ENCODE assay signal across 8 mouse cellular contexts in the genomic region with DNA sequence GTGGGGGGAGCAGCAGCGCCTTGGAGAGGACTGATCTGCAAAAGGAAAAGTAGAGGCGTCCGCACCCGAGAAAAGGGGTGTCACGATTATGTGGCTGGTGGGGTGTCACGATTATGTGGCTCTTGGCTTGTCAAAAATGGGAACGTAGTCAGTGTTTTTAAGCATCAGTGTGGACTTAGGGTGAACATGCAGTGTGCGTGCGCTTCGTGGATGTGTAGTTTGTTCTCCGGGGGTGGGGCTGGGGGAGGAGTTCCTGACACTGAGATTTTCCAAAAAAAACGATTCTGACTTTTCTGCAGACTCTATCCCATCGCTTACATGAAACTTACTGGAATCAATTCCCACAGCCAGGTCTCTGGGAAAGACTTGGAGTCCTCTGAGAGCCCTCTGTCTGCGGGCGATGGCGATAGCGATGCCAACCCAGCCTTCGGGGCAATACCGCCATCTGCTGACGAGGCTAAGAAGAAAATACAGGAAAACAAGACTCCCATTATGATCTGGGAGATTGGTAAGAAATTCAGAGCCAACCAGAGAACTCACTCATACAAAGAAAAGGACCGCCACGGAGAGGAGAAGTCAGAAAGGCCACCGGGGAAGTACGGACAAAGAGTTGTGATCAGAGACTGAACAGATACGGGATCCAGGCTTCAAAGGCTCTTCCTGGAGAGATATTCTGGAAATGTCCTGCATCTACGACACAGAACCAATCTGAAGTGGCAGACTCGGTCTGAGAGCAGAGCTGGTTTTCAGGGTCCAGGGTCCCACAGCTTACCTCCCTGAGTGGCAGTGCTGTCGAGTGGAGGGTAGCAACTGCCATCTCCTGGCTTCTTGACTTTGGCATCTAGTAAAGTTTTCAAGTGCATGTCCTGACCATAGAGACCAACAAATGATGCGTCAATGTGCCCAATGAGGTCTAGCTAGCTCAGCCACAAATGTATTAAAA. TPM values are rescaled to one million over a fixed set of nuclear protein-coding genes. Genes with fewer than 3 reads are reported as not detected.
A peak's percentile ranks its signal among the peaks of the same experiment; 100 is the strongest.
DNase-seq lines count a peak whose midpoint lies in the region; ATAC-seq and TF ChIP-seq lines count a peak whose summit lies in the region.

No protein-coding gene starts in this region.

- H3K4me1 ChIP-seq in forebrain, embryonic 12.5 days, result no peaks in the 10 kb centered on the region
- H3K4me1 ChIP-seq in heart, postnatal 0 days (ENCODE audit: control insufficient read depth, insufficient read depth), result peaks cover 12% of the 10 kb centered on the region
- H3K4me1 ChIP-seq in liver, embryonic 13.5 days (replicated peaks), result peaks cover 76% of the 10 kb centered on the region
- no peaks in the 10 kb centered on the region for H3K4me1 ChIP-seq in neural tube, embryonic 11.5 days (ENCODE audit: control insufficient read depth, insufficient read depth, low read length)
- no peaks in the 10 kb centered on the region for H3K4me1 ChIP-seq in stomach, postnatal 0 days (replicated peaks; ENCODE audit: control insufficient read depth, insufficient read depth)

- no peak overlapping the region for H3K9ac ChIP-seq in forebrain, embryonic 12.5 days
- H3K9ac ChIP-seq in heart, postnatal 0 days (replicated peaks; ENCODE audit: low read depth, low read length), result no peak overlapping the region
- H3K9ac ChIP-seq in liver, embryonic 13.5 days, result peak overlapping the region; percentile 88
- H3K9ac ChIP-seq in neural tube, embryonic 11.5 days (ENCODE audit: low read length), result no peak overlapping the region
- no peak overlapping the region for H3K9ac ChIP-seq in stomach, postnatal 0 days (ENCODE audit: low read length)

- TF ChIP-seq CTCF in heart, postnatal 0 days (IDR thresholded peaks at IDR 0.05; ENCODE audit: low read depth), result peak; percentile 93
- peak; percentile 98 for TF ChIP-seq CTCF in stomach, postnatal 0 days (IDR thresholded peaks at IDR 0.05; ENCODE audit: low read depth)

- H3K27me3 ChIP-seq in forebrain, embryonic 12.5 days, result no peaks in the 10 kb centered on the region; the same call in 1 of the 2 replicates
- H3K27me3 ChIP-seq in heart, postnatal 0 days (ENCODE audit: control insufficient read depth, insufficient read depth, low read length), result no peaks in the 10 kb centered on the region
- no peaks in the 10 kb centered on the region for H3K27me3 ChIP-seq in liver, embryonic 13.5 days
- no peaks in the 10 kb centered on the region for H3K27me3 ChIP-seq in neural tube, embryonic 11.5 days (ENCODE audit: control insufficient read depth, insufficient read depth, low read length)
- no peaks in the 10 kb centered on the region for H3K27me3 ChIP-seq in stomach, postnatal 0 days (ENCODE audit: control insufficient read depth, insufficient read depth, low read length)

- no peak overlapping the region for H3K27ac ChIP-seq in forebrain, embryonic 12.5 days
- no peak overlapping the region for H3K27ac ChIP-seq in heart, postnatal 0 days (ENCODE audit: low read depth)
- H3K27ac ChIP-seq in liver, embryonic 13.5 days, result peak overlapping the region; percentile 97
- H3K27ac ChIP-seq in neural tube, embryonic 11.5 days (ENCODE audit: low read depth, low read length), result no peak overlapping the region
- no peak overlapping the region for H3K27ac ChIP-seq in stomach, postnatal 0 days (replicated peaks)

- H3K4me3 ChIP-seq in forebrain, embryonic 12.5 days (replicated peaks), result no peak overlapping the region
- H3K4me3 ChIP-seq in heart, postnatal 0 days (ENCODE audit: low read depth, low read length), result no peak overlapping the region
- peak overlapping the region; percentile 71 for H3K4me3 ChIP-seq in liver, embryonic 13.5 days (replicated peaks)
- H3K4me3 ChIP-seq in neural tube, embryonic 11.5 days (ENCODE audit: low read depth, low read length), result no peak overlapping the region
- H3K4me3 ChIP-seq in stomach, postnatal 0 days (ENCODE audit: low read depth, low read length), result no peak overlapping the region

- peak; percentile 90 for DNase-seq in ES-CJ7 (ENCODE audit: low read depth, low spot score)
- peak; percentile 68 for DNase-seq in heart, postnatal 0 days (ENCODE audit: low spot score)
- peak; percentile 57 to 84 for DNase-seq in kidney, postnatal 36 days
- peak; percentile 79 for DNase-seq in liver, embryonic 13.5 days
- peak; percentile 83 for DNase-seq in neural tube, embryonic 11.5 days (ENCODE audit: low spot score)
- DNase-seq in stomach, postnatal 0 days (ENCODE audit: low spot score), result peak; percentile 81

- ATAC-seq in cerebellum, adult (ENCODE audit: insufficient number of reproducible peaks, low FRiP score, low TSS enrichment), result peak; percentile 80
- ATAC-seq in forebrain, embryonic 12.5 days (ENCODE audit: low FRiP score), result peak; percentile 86
- no peak for ATAC-seq in heart, postnatal 0 days (ENCODE audit: insufficient read depth, low read depth)
- ATAC-seq in liver, embryonic 13.5 days (ENCODE audit: low read depth), result no peak
- ATAC-seq in neural tube, embryonic 11.5 days (ENCODE audit: insufficient read depth, low FRiP score, low TSS enrichment), result peak; percentile 80
- ATAC-seq in stomach, postnatal 0 days (ENCODE audit: low FRiP score, low TSS enrichment), result peak; percentile 64

- H3K4me2 ChIP-seq in forebrain, embryonic 12.5 days, result peak overlapping the region; percentile 34
- 0 out of 2 replicates have a peak overlapping the region, but pooled peaks have one; percentile 2 for H3K4me2 ChIP-seq in heart, postnatal 0 days (ENCODE audit: low read depth, low read length)
- peak overlapping the region; percentile 86 for H3K4me2 ChIP-seq in liver, embryonic 13.5 days
- H3K4me2 ChIP-seq in neural tube, embryonic 11.5 days (ENCODE audit: low read depth), result no peak overlapping the region
- H3K4me2 ChIP-seq in stomach, postnatal 0 days (replicated peaks; ENCODE audit: low read depth), result peak overlapping the region; percentile 19; the same call in 1 of the 2 replicates

- no peaks in the 10 kb centered on the region for H3K36me3 ChIP-seq in forebrain, embryonic 12.5 days (replicated peaks)
- H3K36me3 ChIP-seq in heart, postnatal 0 days (replicated peaks; ENCODE audit: control insufficient read depth, insufficient read depth, low read length), result no peaks in the 10 kb centered on the region
- peaks cover 16% of the 10 kb centered on the region for H3K36me3 ChIP-seq in liver, embryonic 13.5 days
- no peaks in the 10 kb centered on the region for H3K36me3 ChIP-seq in neural tube, embryonic 11.5 days (ENCODE audit: control insufficient read depth, insufficient read depth, low read length)
- no peaks in the 10 kb centered on the region for H3K36me3 ChIP-seq in stomach, postnatal 0 days (ENCODE audit: control insufficient read depth, insufficient read depth, low read length)

- 37% methylated on average over 29 of the region's 29 CpGs for WGBS in forebrain, embryonic 12.5 days
- 32% methylated on average over 29 of the region's 29 CpGs for WGBS in heart, postnatal 0 days
- WGBS in liver, embryonic 13.5 days (ENCODE audit: insufficient replicate concordance), result 27% methylated on average over 29 of the region's 29 CpGs
- WGBS in neural tube, embryonic 11.5 days, result 43% methylated on average over 29 of the region's 29 CpGs
- 34% methylated on average over 29 of the region's 29 CpGs for WGBS in stomach, postnatal 0 days

- TF ChIP-seq EP300 in heart, postnatal 0 days (IDR thresholded peaks at IDR 0.05; ENCODE audit: low read depth), result no peak
- TF ChIP-seq EP300 in stomach, postnatal 0 days (optimal IDR thresholded peaks at IDR 0.05), result no peak

- H3K9me3 ChIP-seq in forebrain, embryonic 12.5 days, result peaks cover 4% of the 10 kb centered on the region; the same call in 1 of the 2 replicates
- H3K9me3 ChIP-seq in heart, postnatal 0 days (replicated peaks; ENCODE audit: control insufficient read depth, low read length), result no peaks in the 10 kb centered on the region
- 0 out of 2 replicates have a peak, but pooled peaks cover 4% of the 10 kb centered on the region for H3K9me3 ChIP-seq in liver, embryonic 13.5 days (replicated peaks)
- peaks cover 3% of the 10 kb centered on the region; the same call in 1 of the 2 replicates for H3K9me3 ChIP-seq in neural tube, embryonic 11.5 days (ENCODE audit: control insufficient read depth, low read length)
- no peaks in the 10 kb centered on the region for H3K9me3 ChIP-seq in stomach, postnatal 0 days (ENCODE audit: control insufficient read depth, low read length)

RNA-seq across cellular contexts. Expression of a gene that starts 51.6 kb away (rescaled TPM):
- 34.4 and 37.5 TPM in 2 replicates for polyA plus RNA-seq in forebrain, embryonic 12.5 days (2016; fragmentation: Nextera tagmentation; extraction: Ambion mirVana)
- 19.6 TPM in 2 replicates for total RNA-seq in heart, postnatal 0 days (2014; rRNA removed; ENCODE audit: low replicate concordance)
- polyA plus RNA-seq in heart, postnatal 0 days (2015; fragmentation: Nextera tagmentation; extraction: Ambion mirVana), result 4.3 and 4.6 TPM in 2 replicates
- polyA plus RNA-seq in liver, embryonic 13.5 days (2015; fragmentation: Nextera tagmentation; extraction: Ambion mirVana), result 2.1 and 2.2 TPM in 2 replicates
- 36.2 and 42.7 TPM in 2 replicates for polyA plus RNA-seq in neural tube, embryonic 11.5 days (2014; fragmentation: Nextera tagmentation; extraction: Ambion mirVana)
- polyA plus RNA-seq in stomach, postnatal 0 days (2015; fragmentation: Nextera tagmentation; extraction: Ambion mirVana), result 5.3 and 6.1 TPM in 2 replicates

Comparison
In these comparisons a context has a peak if more than half of its experiments do, and no peak if none do; other contexts are left out.
1. ATAC-seq: peak in cerebellum, adult (single experiment), forebrain, embryonic 12.5 days (single experiment), neural tube, embryonic 11.5 days (single experiment) and stomach, postnatal 0 days (single experiment); none in heart, postnatal 0 days (single experiment) and liver, embryonic 13.5 days (single experiment).
2. Peak in every context shown above with its lines, with median percentiles within 50 percentile points of each other: DNase-seq.